Mouse (Mus musculus) hindbrain, embryonic 15.5 days (tissue): Measurements from ENCODE around the gene Wdr27. TPM values are rescaled to one million over a fixed set of nuclear protein-coding genes. Genes with fewer than 3 reads are reported as not detected.
"Not testable (repeated sequence)": the region's sequence is repeated elsewhere in the genome, so short reads cannot be mapped to it uniquely, and the experiment has no call there.

Source experiments
- ATAC-seq: fragments of 200-750 bp; cut with Nextera tagmentation; 2 replicates; pipeline ENCODE4 v1.8.0; 2017; ENCODE audit warnings: low read depth, moderate number of reproducible peaks, moderate TSS enrichment; ENCODE audit not compliant: low FRiP score
- H3K27ac ChIP-seq: fragments of 300-500 bp; sonication (generic); replicated peaks from 2 replicates; pipeline ENCODE4 v1.5.1; 2015; ENCODE audit warnings: mild to moderate bottlenecking, inconsistent platforms
- H3K27me3 ChIP-seq: fragments of 300-500 bp; sonication (generic); 2 replicates; pipeline ENCODE4 v1.6.1; 2015; ENCODE audit warnings: control low read depth, inconsistent platforms
- H3K36me3 ChIP-seq: fragments of 300-500 bp; sonication (generic); 2 replicates; pipeline ENCODE4 v1.6.1; 2015; ENCODE audit warnings: control low read depth, inconsistent platforms
- H3K4me1 ChIP-seq: fragments of 300-500 bp; sonication (generic); replicated peaks from 2 replicates; pipeline ENCODE4 v1.6.1; 2015; ENCODE audit warnings: control low read depth, inconsistent platforms
- H3K4me2 ChIP-seq: fragments of 300-500 bp; sonication (generic); 2 replicates; pipeline ENCODE4 v1.6.1; 2015; ENCODE audit warnings: moderate library complexity, mild to moderate bottlenecking, inconsistent platforms
- H3K4me3 ChIP-seq: fragments of 300-500 bp; sonication (generic); 2 replicates; pipeline ENCODE4 v1.5.1; 2015; ENCODE audit warnings: mild to moderate bottlenecking, inconsistent platforms
- H3K9ac ChIP-seq: fragments of 300-500 bp; sonication (generic); 2 replicates; pipeline ENCODE4 v1.6.1; 2015; ENCODE audit warnings: inconsistent platforms
- H3K9me3 ChIP-seq: fragments of 300-500 bp; sonication (generic); 2 replicates; pipeline ENCODE4 v1.6.1; 2016; ENCODE audit warnings: control low read depth, inconsistent platforms
- WGBS: fragments of 180-500 bp; shearing (Covaris S2); methylation state at CpG from one replicate; pipeline ENCODE4 v1.1.7; 2015; 5-methylcytosine and 5-hydroxymethylcytosine counted together
- polyA plus RNA-seq: library from polyadenylated mRNA; unstranded; fragments of >200 nt; fragmentation: Nextera tagmentation; extraction: Ambion mirVana; gene quantifications from 2 replicates; pipeline ENCODE4 v1.2.1, GENCODE M21; 2015

Gene Wdr27
- polyA plus RNA-seq, 1 experiment from 2014 or later: 9.9 TPM

- H3K27me3 ChIP-seq: no peaks in the 10 kb centered on the region
- no peak overlapping the region for H3K9ac ChIP-seq
- H3K4me3 ChIP-seq: no peak overlapping the region
- H3K27ac ChIP-seq: no peak overlapping the region
- H3K4me1 ChIP-seq: peaks cover 12% of the 10 kb centered on the region
- H3K36me3 ChIP-seq: peaks cover 9% of the 10 kb centered on the region
- no peak overlapping the region for H3K4me2 ChIP-seq
- no peak for ATAC-seq
- 95% methylated on average over 5 of the region's 5 CpGs for WGBS
- no peaks in the 10 kb centered on the region for H3K9me3 ChIP-seq
These were observed 15.8 kb upstream of the Wdr27 start for GRCm38 (mm10) chr17:14958686-14959327.

GRCm38 (mm10) chr17:14953452-14953851 is 10.5 kb upstream of the Wdr27 start:
- Histone ChIP-seq H3K9me3 (no peaks in the 10 kb centered on the region), H3K36me3 (peaks cover 44% of the 10 kb centered on the region), H3K4me1 (no peaks in the 10 kb centered on the region), H3K27me3 (no peaks in the 10 kb centered on the region), H3K9ac (no peak overlapping the region), H3K27ac (no peak overlapping the region), H3K4me3 (no peak overlapping the region), H3K4me2 (no peak overlapping the region)
- no peak for ATAC-seq
- whole genome bisulfite sequencing: 93% methylated on average over 8 of the region's 8 CpGs

- Histone ChIP-seq H3K9me3 (no peaks in the 10 kb centered on the region), H3K27me3 (no peaks in the 10 kb centered on the region), H3K36me3 (peaks cover 58% of the 10 kb centered on the region), H3K4me1 (peaks cover 15% of the 10 kb centered on the region), H3K4me3 (no peak overlapping the region), H3K27ac (no peak overlapping the region), H3K9ac (no peak overlapping the region), H3K4me2 (no peak overlapping the region)
- ATAC-seq: no peak
- WGBS: 92% methylated on average over 7 of the region's 7 CpGs
These were observed 6.3 kb upstream of the Wdr27 start for GRCm38 (mm10) chr17:14949161-14949827.

- Histone ChIP-seq H3K27me3 (no peaks in the 10 kb centered on the region), H3K4me1 (peaks cover 33% of the 10 kb centered on the region), H3K4me2 (peak overlapping the region; percentile 80), H3K9me3 (no peaks in the 10 kb centered on the region), H3K4me3 (peak overlapping the region; percentile 56; the same call in 1 of the 2 replicates), H3K27ac (no peak overlapping the region), H3K36me3 (peaks cover 23% of the 10 kb centered on the region), H3K9ac (no peak overlapping the region)
- 80% methylated on average over 1 of the region's 1 CpGs for WGBS
- ATAC-seq: no peak
These were observed 1.6 kb upstream of the Wdr27 start for GRCm38 (mm10) chr17:14944551-14944950.

- ATAC-seq: no peak
- peak overlapping the region; percentile 67 for H3K9ac ChIP-seq
- H3K4me3 ChIP-seq: peak overlapping the region; percentile 56
- WGBS: 26% methylated on average over 16 of the region's 16 CpGs
- H3K27me3 ChIP-seq: no peaks in the 10 kb centered on the region
- peaks cover 33% of the 10 kb centered on the region for H3K4me1 ChIP-seq
- H3K4me2 ChIP-seq: peak overlapping the region; percentile 80
- peak overlapping the region; percentile 72; the same call in 1 of the 2 replicates for H3K27ac ChIP-seq
- peaks cover 19% of the 10 kb centered on the region for H3K36me3 ChIP-seq
- no peaks in the 10 kb centered on the region for H3K9me3 ChIP-seq
These were observed 736 bp upstream of the Wdr27 start for GRCm38 (mm10) chr17:14943729-14944059.

- Histone ChIP-seq H3K4me3 (peak overlapping the region; percentile 56), H3K27ac (0 out of 2 replicates have a peak overlapping the region, but pooled peaks have one; percentile 73), H3K36me3 (peaks cover 15% of the 10 kb centered on the region), H3K9ac (peak overlapping the region; percentile 54), H3K4me1 (peaks cover 33% of the 10 kb centered on the region), H3K4me2 (peak overlapping the region; percentile 80)
- H3K9me3 ChIP-seq, ATAC-seq, H3K27me3 ChIP-seq: not testable (repeated sequence)
- WGBS: 69% methylated on average over 6 of the region's 6 CpGs
These were observed 777 bp downstream of the Wdr27 start for GRCm38 (mm10) chr17:14942181-14942580.

GRCm38 (mm10) chr17:14935841-14936605 is 6.9 kb downstream of the Wdr27 start:
- Histone ChIP-seq H3K27ac (no peak overlapping the region), H3K4me3 (no peak overlapping the region), H3K4me1 (no peaks in the 10 kb centered on the region), H3K27me3 (no peaks in the 10 kb centered on the region), H3K4me2 (no peak overlapping the region), H3K36me3 (no peaks in the 10 kb centered on the region), H3K9ac (no peak overlapping the region), H3K9me3 (no peaks in the 10 kb centered on the region)
- 73% methylated on average over 5 of the region's 5 CpGs for WGBS
- no peak for ATAC-seq

- not testable (repeated sequence) for H3K36me3 ChIP-seq, H3K27ac ChIP-seq, H3K9me3 ChIP-seq, H3K4me1 ChIP-seq, ATAC-seq, H3K4me2 ChIP-seq, H3K9ac ChIP-seq, H3K4me3 ChIP-seq, H3K27me3 ChIP-seq
- WGBS: 87% methylated on average over 14 of the region's 14 CpGs
These were observed 7.7 kb downstream of the Wdr27 start for GRCm38 (mm10) chr17:14935280-14935679.

GRCm38 (mm10) chr17:14931469-14931868 is 11.5 kb downstream of the Wdr27 start:
- Histone ChIP-seq H3K36me3 (no peaks in the 10 kb centered on the region), H3K27ac (no peak overlapping the region), H3K27me3 (no peaks in the 10 kb centered on the region), H3K9me3 (no peaks in the 10 kb centered on the region), H3K4me1 (no peaks in the 10 kb centered on the region), H3K4me3 (no peak overlapping the region), H3K9ac (no peak overlapping the region), H3K4me2 (no peak overlapping the region)
- WGBS: 90% methylated on average over 5 of the region's 5 CpGs
- ATAC-seq: no peak

GRCm38 (mm10) chr17:14930697-14931096 is 12.3 kb downstream of the Wdr27 start:
- 89% methylated on average over 7 of the region's 7 CpGs for WGBS
- H3K4me2 ChIP-seq: no peak overlapping the region
- H3K36me3 ChIP-seq: no peaks in the 10 kb centered on the region
- no peaks in the 10 kb centered on the region for H3K4me1 ChIP-seq
- no peaks in the 10 kb centered on the region for H3K9me3 ChIP-seq
- no peak overlapping the region for H3K9ac ChIP-seq
- H3K27me3 ChIP-seq: no peaks in the 10 kb centered on the region
- no peak overlapping the region for H3K4me3 ChIP-seq
- no peak for ATAC-seq
- H3K27ac ChIP-seq: no peak overlapping the region

- ATAC-seq: no peak
- Histone ChIP-seq H3K4me1 (no peaks in the 10 kb centered on the region), H3K36me3 (no peaks in the 10 kb centered on the region), H3K4me2 (no peak overlapping the region), H3K27ac (no peak overlapping the region), H3K9me3 (no peaks in the 10 kb centered on the region), H3K27me3 (no peaks in the 10 kb centered on the region), H3K4me3 (no peak overlapping the region), H3K9ac (no peak overlapping the region)
- WGBS: 86% methylated on average over 5 of the region's 5 CpGs
These were observed 14.3 kb downstream of the Wdr27 start for GRCm38 (mm10) chr17:14928631-14929030.

GRCm38 (mm10) chr17:14927644-14928218 is 15.2 kb downstream of the Wdr27 start:
- 85% methylated on average over 8 of the region's 8 CpGs for WGBS
- Histone ChIP-seq H3K4me2 (no peak overlapping the region), H3K9me3 (no peaks in the 10 kb centered on the region), H3K4me3 (no peak overlapping the region), H3K36me3 (no peaks in the 10 kb centered on the region), H3K9ac (no peak overlapping the region), H3K4me1 (no peaks in the 10 kb centered on the region), H3K27me3 (no peaks in the 10 kb centered on the region), H3K27ac (no peak overlapping the region)
- no peak for ATAC-seq
